Mouse (Mus musculus) skeletal muscle tissue, adult 2 months (tissue): Measurements from ENCODE around the gene Zfpm1.

Experiments used
- DNase-seq: peaks from one replicate; pipeline ENCODE4 v3.0.0-alpha.2; 2012; ENCODE audit warnings: low read depth, low spot score

The Zfpm1 gene

DNA sequence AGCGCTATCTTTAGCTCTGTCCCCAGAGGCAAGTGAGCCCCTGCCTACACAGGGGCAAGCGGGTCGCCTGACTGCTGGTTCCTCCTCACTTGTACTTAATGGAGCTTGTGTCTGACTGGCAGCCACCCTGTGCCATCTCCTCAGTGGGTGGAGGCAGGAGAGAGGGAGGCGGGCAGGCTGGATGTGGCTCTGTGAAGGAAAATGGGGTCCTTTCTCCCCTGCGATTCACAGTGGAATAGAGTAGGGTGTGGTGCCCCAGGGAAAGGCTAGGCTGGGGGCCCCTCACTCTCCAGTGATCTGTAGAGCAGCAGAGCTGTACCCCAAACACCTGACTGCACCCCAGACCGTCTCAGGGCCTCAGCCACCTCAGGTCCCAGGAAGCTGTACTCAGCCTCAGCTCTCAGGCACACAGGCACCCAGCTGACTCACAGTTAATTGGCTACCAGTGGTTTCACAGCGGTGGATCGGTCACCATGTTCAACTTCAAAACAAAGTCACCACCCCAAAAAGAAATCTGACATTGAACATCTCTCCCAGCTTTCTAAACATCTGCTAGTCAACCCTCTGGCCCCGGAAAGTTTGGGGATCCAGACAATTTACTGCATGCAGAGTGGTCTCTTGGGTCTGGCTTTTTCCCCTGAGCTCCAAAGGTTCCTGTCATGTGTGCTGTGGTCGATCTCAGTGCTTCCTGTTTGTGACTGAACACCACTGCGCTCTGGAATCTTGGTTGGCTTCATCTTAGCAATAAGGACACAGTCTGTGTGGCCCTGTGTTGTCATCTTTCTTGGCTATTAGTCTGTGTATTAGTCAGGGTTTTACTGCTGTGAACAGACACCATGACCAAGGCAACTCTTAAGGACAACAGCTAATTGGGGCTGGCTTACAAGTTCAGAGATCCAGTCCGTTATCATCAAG is 63.5 kb downstream of the Zfpm1 start:
- DNase-seq: no peak

DNA sequence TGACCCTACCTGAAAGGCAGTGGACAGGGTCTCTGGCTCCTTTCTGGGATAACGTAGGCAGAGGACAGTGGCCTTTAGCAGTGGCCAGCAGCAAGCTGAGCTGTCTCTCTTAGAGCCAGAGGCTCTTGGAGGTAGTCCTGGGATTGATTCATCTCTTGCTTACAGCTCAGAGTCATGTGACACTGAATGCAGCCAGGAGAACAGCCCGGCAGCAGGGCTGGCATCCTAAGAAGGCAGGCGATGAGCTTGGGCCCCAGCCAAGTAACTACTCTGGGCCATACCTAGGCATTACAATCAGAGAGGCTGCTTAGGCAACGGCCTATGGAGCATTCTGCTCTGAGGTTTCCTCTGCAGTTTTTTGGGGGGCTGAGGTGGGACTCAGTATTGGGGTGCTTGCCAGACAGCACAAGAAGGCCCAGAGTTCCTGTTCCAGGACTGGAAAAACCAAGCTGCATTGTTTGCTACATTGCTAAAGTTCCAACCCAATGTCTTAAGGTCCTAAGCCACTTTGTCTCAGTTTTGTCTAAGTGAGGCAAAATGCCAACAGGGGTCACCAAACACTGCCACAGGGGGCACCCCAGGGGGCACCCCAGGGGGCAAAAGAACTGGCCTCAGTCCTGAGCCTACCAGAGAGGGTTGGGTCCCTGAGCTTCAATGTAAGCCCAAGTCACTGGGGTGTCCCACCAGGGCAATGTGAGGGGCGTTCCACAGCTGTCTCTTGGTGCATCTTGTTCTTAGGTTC is 66.0 kb downstream of the Zfpm1 start:
- peak; percentile 75 for DNase-seq

- DNase-seq: no peak
Measured at GRCm38 (mm10) chr8:122349357-122350297, 67.7 kb downstream of the Zfpm1 start.

DNA sequence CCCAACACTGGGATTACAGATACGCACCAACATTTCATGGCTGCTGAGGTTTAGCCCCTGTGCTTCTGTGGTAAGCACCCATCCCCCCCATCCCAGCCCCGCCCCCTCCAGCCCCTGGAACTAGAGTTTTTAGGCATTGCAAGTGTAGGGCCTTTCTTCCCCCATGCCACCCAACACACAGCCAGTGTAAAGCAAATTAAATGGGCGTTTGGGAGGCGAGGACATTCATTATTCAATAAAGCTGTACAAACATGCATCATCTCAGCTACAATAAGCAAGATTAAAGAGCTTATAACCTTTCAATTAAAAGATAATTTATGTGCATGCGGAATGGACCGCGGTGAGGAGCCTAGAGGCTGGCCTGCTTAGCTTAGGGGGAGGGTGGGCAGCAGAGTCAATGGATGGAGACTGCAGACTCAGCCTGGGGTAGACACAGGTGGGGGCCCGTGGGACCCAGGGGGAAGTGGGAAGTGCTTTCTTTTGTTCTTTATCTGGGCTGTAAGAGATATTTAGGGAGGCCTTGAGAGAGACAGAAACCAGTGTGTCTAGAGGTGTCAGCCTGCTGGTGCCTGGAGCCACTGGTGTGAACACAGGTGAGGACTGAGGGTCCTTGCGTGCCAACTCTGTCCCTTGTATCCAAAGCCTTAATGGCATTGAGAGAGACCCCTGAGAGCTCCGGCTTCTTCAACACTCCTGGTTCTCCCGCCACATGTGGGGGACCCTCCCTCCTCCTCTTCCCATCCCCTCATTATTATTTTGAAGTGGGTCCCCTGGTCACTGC is 68.6 kb downstream of the Zfpm1 start:
- no peak for DNase-seq

- no peak for DNase-seq
Measured at GRCm38 (mm10) chr8:122354157-122354556, 72.2 kb downstream of the Zfpm1 start.

GRCm38 (mm10) chr8:122355642-122356606 is 74.0 kb downstream of the Zfpm1 start:
- no peak for DNase-seq

GRCm38 (mm10) chr8:122357202-122357601 is 75.3 kb downstream of the Zfpm1 start:
- no peak for DNase-seq

DNA sequence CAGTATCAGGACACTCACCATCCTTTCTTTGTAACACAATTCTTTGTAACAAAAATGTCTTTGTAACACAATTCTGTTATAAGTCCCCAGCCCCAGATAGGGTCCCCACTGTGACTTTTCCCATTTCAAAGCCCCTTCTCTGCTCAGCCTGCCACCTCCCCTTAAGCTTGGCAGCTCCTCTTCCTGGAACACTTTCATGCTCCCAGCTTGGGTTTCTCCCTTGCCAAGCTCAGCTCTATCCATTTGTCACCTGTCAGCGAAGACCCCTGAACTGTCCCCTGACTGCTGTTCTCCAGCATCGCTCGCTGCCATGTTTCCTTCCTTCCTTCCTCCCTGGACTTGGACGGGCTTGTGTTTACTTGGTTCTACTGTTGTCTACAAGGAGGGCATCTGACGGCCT is 75.7 kb downstream of the Zfpm1 start:
- DNase-seq: no peak

- DNase-seq: no peak
Measured at GRCm38 (mm10) chr8:122359111-122359775, 77.3 kb downstream of the Zfpm1 start.

- no peak for DNase-seq
Measured at GRCm38 (mm10) chr8:122360696-122361416, 78.9 kb downstream of the Zfpm1 start, which contains the start of gene Trhr2. TSS of gene Trhr2 (minus strand) at chr8:122360746.

- DNase-seq: no peak
Measured at GRCm38 (mm10) chr8:122362271-122362670, 80.3 kb downstream of the Zfpm1 start.

GRCm38 (mm10) chr8:122362967-122363366 is 81.0 kb downstream of the Zfpm1 start:
- DNase-seq: no peak

GRCm38 (mm10) chr8:122368494-122368893 is 86.6 kb downstream of the Zfpm1 start:
- DNase-seq: no peak

GRCm38 (mm10) chr8:122369665-122370064 is 87.7 kb downstream of the Zfpm1 start:
- peak; percentile 43 for DNase-seq

- no peak for DNase-seq
Measured at GRCm38 (mm10) chr8:122371706-122372105, 89.8 kb downstream of the Zfpm1 start.

DNA sequence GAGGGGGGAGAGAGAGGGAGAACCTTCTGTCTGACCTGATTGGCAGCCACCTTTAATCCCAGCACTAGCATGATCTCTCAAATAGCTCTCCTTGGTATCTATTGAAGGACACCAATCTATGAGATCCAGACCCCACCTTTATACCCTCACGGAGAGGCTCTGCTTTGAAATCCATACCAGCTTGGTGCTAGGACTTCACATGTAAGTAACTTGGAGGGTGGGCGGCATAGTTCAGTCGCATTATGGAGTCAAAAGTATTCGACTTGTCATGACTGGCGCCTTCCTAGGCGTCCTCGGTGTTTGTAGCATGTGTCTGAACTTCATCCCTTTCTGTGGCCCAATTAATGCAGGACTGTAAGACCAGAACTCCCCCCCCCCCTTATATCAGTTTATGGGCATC is 93.4 kb downstream of the Zfpm1 start:
- no peak for DNase-seq

DNA sequence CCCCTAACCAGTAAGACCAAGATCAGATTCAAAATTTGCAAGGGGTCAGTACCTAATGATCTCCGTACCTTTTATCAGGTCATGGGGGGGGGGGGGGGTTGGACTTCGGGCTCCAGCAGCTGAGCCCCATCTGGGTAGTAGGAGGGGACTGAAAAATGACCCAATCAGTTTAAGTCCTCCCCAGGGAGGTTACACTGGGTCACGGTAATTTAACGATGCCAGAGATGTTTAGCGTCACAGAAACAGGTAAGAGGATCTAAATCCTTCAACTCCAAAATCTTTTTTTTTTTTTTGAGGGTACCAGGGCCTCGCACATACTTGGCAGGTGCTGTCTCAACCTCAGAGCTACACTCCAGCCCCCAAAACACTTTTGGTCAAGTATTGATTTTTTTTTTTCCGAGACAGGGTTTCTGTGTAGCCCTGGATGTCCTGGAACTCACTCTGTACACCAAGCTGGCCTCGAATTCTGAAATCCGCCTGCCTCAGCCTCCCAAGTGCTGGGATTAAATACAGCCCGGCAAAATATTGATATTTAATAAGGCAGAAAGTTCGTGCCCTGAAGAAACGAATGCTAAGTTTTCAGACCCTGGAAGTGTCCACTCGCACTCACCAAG is 93.9 kb downstream of the Zfpm1 start:
- no peak for DNase-seq
